8 mouse cellular contexts compared by ENCODE assay signal in genomic region chr13:101690167-101690566, GRCm38 (mm10).
DNase-seq lines count a peak whose midpoint lies in the region; ATAC-seq and TF ChIP-seq lines count a peak whose summit lies in the region.

No protein-coding gene starts in this region.

- TF ChIP-seq CTCF in forebrain, postnatal 0 days (IDR thresholded peaks at IDR 0.05; ENCODE audit: low read depth) = no peak
- TF ChIP-seq CTCF in stomach, postnatal 0 days (IDR thresholded peaks at IDR 0.05; ENCODE audit: low read depth) = no peak
- no peak for TF ChIP-seq CTCF in lung, adult 2 months (IDR thresholded peaks at IDR 0.05; ENCODE audit: insufficient read depth, low read length)

- no peak for TF ChIP-seq EP300 in stomach, postnatal 0 days (optimal IDR thresholded peaks at IDR 0.05)

- no peaks in the 10 kb centered on the region for H3K9me3 ChIP-seq in forebrain, postnatal 0 days (ENCODE audit: low read length)
- no peaks in the 10 kb centered on the region for H3K9me3 ChIP-seq in forebrain, embryonic 12.5 days
- no peaks in the 10 kb centered on the region for H3K9me3 ChIP-seq in neural tube, embryonic 12.5 days
- H3K9me3 ChIP-seq in kidney, embryonic 16.5 days (ENCODE audit: low read length) = no peaks in the 10 kb centered on the region
- H3K9me3 ChIP-seq in stomach, postnatal 0 days (ENCODE audit: control insufficient read depth, low read length) = no peaks in the 10 kb centered on the region

- H3K9ac ChIP-seq in forebrain, postnatal 0 days = 0 out of 2 replicates have a peak overlapping the region, but pooled peaks have one; percentile 2
- no peak overlapping the region for H3K9ac ChIP-seq in forebrain, embryonic 12.5 days
- H3K9ac ChIP-seq in neural tube, embryonic 12.5 days = 0 out of 2 replicates have a peak overlapping the region, but pooled peaks have one; percentile 8
- H3K9ac ChIP-seq in kidney, embryonic 16.5 days (replicated peaks; ENCODE audit: low read length) = no peak overlapping the region
- H3K9ac ChIP-seq in stomach, postnatal 0 days (ENCODE audit: low read length) = no peak overlapping the region

- peaks cover 16% of the 10 kb centered on the region for H3K4me1 ChIP-seq in forebrain, postnatal 0 days (ENCODE audit: insufficient read depth)
- H3K4me1 ChIP-seq in forebrain, embryonic 12.5 days = peaks cover 37% of the 10 kb centered on the region
- peaks cover 38% of the 10 kb centered on the region for H3K4me1 ChIP-seq in neural tube, embryonic 12.5 days
- H3K4me1 ChIP-seq in kidney, embryonic 16.5 days (ENCODE audit: insufficient read depth, low read length) = peaks cover 25% of the 10 kb centered on the region
- 0 out of 2 replicates have a peak, but pooled peaks cover 4% of the 10 kb centered on the region for H3K4me1 ChIP-seq in stomach, postnatal 0 days (replicated peaks; ENCODE audit: control insufficient read depth, insufficient read depth)
- peaks cover 13% of the 10 kb centered on the region for H3K4me1 ChIP-seq in lung, adult 2 months (ENCODE audit: control insufficient read depth, insufficient read depth, low read length)

- H3K27ac ChIP-seq in forebrain, postnatal 0 days (ENCODE audit: low read depth, low read length) = no peak overlapping the region
- no peak overlapping the region for H3K27ac ChIP-seq in forebrain, embryonic 12.5 days
- H3K27ac ChIP-seq in neural tube, embryonic 12.5 days = no peak overlapping the region
- H3K27ac ChIP-seq in kidney, embryonic 16.5 days (ENCODE audit: low read length) = no peak overlapping the region
- H3K27ac ChIP-seq in stomach, postnatal 0 days (replicated peaks) = no peak overlapping the region

- no peak for TF ChIP-seq POLR2A in lung, adult 2 months (IDR thresholded peaks at IDR 0.05; ENCODE audit: borderline replicate concordance, extremely low read depth, low read depth, low read length)

- DNase-seq in forebrain, postnatal 0 days = no peak
- DNase-seq in neural tube, embryonic 10.5 days (ENCODE audit: extremely low spot score, low spot score) = no peak
- DNase-seq in stomach, postnatal 0 days (ENCODE audit: low spot score) = no peak
- DNase-seq in lung, adult 2 months = no peak

- H3K36me3 ChIP-seq in forebrain, postnatal 0 days (ENCODE audit: insufficient read depth) = peaks cover 33% of the 10 kb centered on the region
- peaks cover 23% of the 10 kb centered on the region for H3K36me3 ChIP-seq in forebrain, embryonic 12.5 days (replicated peaks)
- peaks cover 31% of the 10 kb centered on the region for H3K36me3 ChIP-seq in neural tube, embryonic 12.5 days
- peaks cover 35% of the 10 kb centered on the region for H3K36me3 ChIP-seq in kidney, embryonic 16.5 days (ENCODE audit: insufficient read depth, low read length)
- H3K36me3 ChIP-seq in stomach, postnatal 0 days (ENCODE audit: control insufficient read depth, insufficient read depth, low read length) = peaks cover 14% of the 10 kb centered on the region

- ATAC-seq in forebrain, postnatal 0 days = no peak
- ATAC-seq in forebrain, embryonic 12.5 days (ENCODE audit: low FRiP score) = no peak
- ATAC-seq in neural tube, embryonic 12.5 days (ENCODE audit: low FRiP score, low read depth) = no peak
- ATAC-seq in kidney, embryonic 16.5 days (ENCODE audit: low FRiP score, low TSS enrichment) = no peak
- ATAC-seq in stomach, postnatal 0 days (ENCODE audit: low FRiP score, low TSS enrichment) = no peak
- ATAC-seq in megakaryocyte-erythroid progenitor cell, adult 5-6 weeks (replicated peaks; ENCODE audit: low FRiP score, low TSS enrichment, poor library complexity, severe bottlenecking) = no peak

- peak overlapping the region; percentile 14 for H3K4me2 ChIP-seq in forebrain, postnatal 0 days (ENCODE audit: low read depth)
- no peak overlapping the region for H3K4me2 ChIP-seq in forebrain, embryonic 12.5 days
- peak overlapping the region; percentile 28; the same call in 1 of the 2 replicates for H3K4me2 ChIP-seq in neural tube, embryonic 12.5 days (replicated peaks)
- peak overlapping the region; percentile 10; the same call in 1 of the 2 replicates for H3K4me2 ChIP-seq in kidney, embryonic 16.5 days (replicated peaks; ENCODE audit: low read depth, low read length)
- peak overlapping the region; percentile 31 for H3K4me2 ChIP-seq in stomach, postnatal 0 days (replicated peaks; ENCODE audit: low read depth)

- WGBS in forebrain, postnatal 0 days = 53% methylated on average over 6 of the region's 6 CpGs
- 82% methylated on average over 6 of the region's 6 CpGs for WGBS in forebrain, embryonic 12.5 days
- WGBS in neural tube, embryonic 12.5 days = 84% methylated on average over 6 of the region's 6 CpGs
- WGBS in kidney, embryonic 16.5 days = 57% methylated on average over 6 of the region's 6 CpGs
- WGBS in stomach, postnatal 0 days = 48% methylated on average over 6 of the region's 6 CpGs
- 33% methylated on average over 6 of the region's 6 CpGs for WGBS in lung, adult 2 months

- 0 out of 2 replicates have a peak overlapping the region, but pooled peaks have one; percentile 3 for H3K4me3 ChIP-seq in forebrain, postnatal 0 days (ENCODE audit: low read depth, low read length)
- no peak overlapping the region for H3K4me3 ChIP-seq in forebrain, embryonic 12.5 days (replicated peaks)
- no peak overlapping the region for H3K4me3 ChIP-seq in neural tube, embryonic 12.5 days
- no peak overlapping the region for H3K4me3 ChIP-seq in kidney, embryonic 16.5 days (ENCODE audit: low read length)
- H3K4me3 ChIP-seq in stomach, postnatal 0 days (ENCODE audit: low read depth, low read length) = peak overlapping the region; percentile 19; the same call in 1 of the 2 replicates
- H3K4me3 ChIP-seq in lung, adult 2 months (replicated peaks; ENCODE audit: extremely low read depth, low read depth, low read length) = no peak overlapping the region

- H3K27me3 ChIP-seq in forebrain, postnatal 0 days (ENCODE audit: insufficient read depth, low read length) = no peaks in the 10 kb centered on the region
- H3K27me3 ChIP-seq in forebrain, embryonic 12.5 days = 0 out of 2 replicates have a peak, but pooled peaks cover 2% of the 10 kb centered on the region
- no peaks in the 10 kb centered on the region for H3K27me3 ChIP-seq in neural tube, embryonic 12.5 days (replicated peaks)
- H3K27me3 ChIP-seq in kidney, embryonic 16.5 days (ENCODE audit: insufficient read depth, low read length) = no peaks in the 10 kb centered on the region
- H3K27me3 ChIP-seq in stomach, postnatal 0 days (ENCODE audit: control insufficient read depth, insufficient read depth, low read length) = no peaks in the 10 kb centered on the region

Comparison
In these comparisons a context has a peak if more than half of its experiments do, and no peak if none do; other contexts are left out.
1. H3K4me3 ChIP-seq: peak in forebrain, postnatal 0 days (single experiment) and stomach, postnatal 0 days (single experiment); none in forebrain, embryonic 12.5 days (single experiment), neural tube, embryonic 12.5 days (single experiment), kidney, embryonic 16.5 days (single experiment) and lung, adult 2 months (single experiment).
2. H3K9ac ChIP-seq: peak in forebrain, postnatal 0 days (single experiment) and neural tube, embryonic 12.5 days (single experiment); none in forebrain, embryonic 12.5 days (single experiment), kidney, embryonic 16.5 days (single experiment) and stomach, postnatal 0 days (single experiment).